Mouse (Mus musculus): ENCODE data around the gene Zfp219.

Gene Zfp219

DNA sequence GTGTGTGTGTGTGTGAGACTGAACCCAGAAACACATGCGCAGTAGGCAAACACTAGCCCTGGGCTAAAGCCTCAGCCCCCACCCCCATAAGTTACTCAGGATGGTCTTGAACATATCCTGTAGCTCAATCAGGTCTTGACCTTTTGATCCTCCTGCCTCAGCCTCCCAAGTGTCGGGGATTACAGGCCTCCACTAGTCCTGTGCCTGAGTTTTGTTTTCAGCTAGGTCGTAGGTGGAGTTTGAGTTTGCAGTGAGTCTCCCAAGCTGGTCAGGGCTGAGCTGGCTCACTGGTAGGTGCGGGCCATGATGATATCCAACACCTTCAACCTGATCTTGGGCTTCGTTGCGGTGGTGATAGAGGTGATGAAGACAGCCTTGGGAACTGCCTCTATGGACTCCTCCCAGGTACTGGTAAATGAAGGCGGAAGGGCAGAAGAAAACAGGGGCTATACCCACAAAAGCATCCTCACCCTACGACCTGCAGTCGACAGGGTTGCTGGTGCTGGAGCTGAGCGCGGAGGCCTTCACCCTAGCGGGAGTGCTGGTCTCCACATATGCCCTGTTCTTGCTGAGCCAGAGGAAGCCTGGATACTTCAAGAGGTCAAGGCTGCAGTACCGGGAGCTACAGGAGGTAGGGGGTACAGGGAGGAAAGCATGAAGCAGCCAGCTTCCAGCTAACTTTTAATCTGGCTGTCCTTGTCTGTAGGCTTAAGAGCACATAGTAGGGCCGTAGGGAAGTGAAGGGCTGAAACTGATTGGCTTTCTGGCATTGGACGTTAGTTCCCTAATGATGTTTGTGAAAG lies 2.1 kb downstream of the Zfp219 start:
- DNase-seq: no peak

- DNase-seq: no peak
Observed at GRCm38 (mm10) chr14:52017662-52018061, 2.9 kb downstream of the Zfp219 start.

- DNase-seq: no peak
Observed at GRCm38 (mm10) chr14:52016625-52017405, 3.7 kb downstream of the Zfp219 start.

DNA sequence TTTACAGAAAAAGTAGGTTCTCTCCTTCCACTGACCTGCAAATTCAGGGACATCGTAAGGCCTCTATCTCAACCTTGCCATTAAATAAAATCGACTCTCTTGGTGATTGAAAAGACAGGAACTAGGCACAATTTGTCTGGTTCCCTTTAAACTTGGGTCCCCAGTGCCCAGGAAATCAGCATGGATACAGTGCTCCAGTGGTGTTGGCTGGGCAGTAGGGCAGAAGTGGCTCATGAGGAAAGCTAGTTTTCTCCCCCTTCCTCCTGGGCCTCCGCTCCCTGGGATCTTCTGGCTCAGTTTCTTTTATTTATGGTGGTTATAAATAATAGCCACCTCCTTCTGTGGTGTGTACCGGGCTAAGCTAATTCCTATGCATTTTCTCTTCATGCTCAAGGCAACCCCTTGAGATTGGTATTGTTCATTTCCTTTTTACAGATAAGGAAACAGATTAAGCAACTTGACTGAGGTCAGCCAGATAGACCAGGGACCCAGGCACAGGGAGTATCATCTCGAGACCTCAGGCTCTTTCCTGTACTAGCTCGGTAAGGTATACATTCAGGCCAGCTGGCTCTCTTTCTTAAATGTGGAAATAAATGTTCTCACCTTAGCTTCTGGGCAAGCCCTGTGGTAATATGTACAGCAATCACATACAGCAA lies 5.0 kb downstream of the Zfp219 start, which contains the start of gene Tmem253:
Tmem253 (plus strand) TSS at position 214 of the 656 bp plus-strand sequence.
- no peak for DNase-seq

GRCm38 (mm10) chr14:52014761-52015311 lies 5.7 kb downstream of the Zfp219 start:
- peak; percentile 81 for DNase-seq

GRCm38 (mm10) chr14:52014271-52014760 lies 6.2 kb downstream of the Zfp219 start:
- no peak for DNase-seq

DNA sequence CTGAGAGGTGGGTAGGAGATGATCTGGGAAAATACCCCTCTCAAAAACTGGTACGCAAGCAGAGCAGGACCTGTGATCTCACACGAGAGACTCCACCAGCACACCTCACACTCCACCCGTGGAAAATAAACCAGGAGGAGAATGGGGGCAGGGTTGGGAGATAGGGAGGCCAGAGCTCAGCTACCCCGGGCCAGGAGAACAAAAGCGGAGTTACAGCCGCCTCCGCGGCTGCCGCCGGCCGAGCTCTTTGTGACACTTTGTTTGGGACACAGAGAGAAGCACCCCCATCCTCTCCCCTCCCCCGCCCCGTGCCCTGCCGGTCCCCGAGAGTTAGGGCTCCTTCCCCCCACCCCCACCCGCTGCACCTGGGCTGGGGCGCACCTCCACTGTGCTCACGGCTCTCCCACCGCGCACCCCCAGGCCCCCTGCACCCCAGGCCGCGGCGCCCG lies 6.7 kb downstream of the Zfp219 start:
- DNase-seq: peak; percentile 70

DNA sequence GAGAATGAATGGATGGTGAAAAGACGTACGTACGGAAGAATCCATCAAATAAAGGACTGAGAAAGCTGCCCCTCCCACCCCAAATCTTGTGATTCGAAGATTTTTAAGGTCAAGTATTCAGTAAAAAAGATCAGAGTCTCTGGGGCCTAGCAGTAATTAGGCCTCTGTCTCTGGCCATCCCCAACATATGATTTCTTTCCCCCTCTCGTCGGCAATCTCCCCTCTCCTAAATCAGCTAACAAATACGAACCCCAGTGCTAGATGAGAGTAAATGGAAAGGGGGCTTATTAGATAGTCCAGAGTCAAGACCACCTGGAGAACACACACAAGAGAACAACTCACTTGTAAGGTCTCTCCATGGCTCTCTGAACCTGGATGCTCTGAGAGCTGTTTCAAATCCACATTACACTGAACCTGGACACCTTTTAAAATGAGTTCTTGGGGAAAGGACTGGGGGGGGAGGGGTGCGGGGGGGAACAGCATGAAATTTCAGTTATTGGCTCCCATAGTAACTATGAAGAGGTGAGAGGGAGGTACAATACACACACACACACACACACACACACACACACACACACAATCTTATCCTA lies 7.4 kb downstream of the Zfp219 start:
- no peak for DNase-seq

DNA sequence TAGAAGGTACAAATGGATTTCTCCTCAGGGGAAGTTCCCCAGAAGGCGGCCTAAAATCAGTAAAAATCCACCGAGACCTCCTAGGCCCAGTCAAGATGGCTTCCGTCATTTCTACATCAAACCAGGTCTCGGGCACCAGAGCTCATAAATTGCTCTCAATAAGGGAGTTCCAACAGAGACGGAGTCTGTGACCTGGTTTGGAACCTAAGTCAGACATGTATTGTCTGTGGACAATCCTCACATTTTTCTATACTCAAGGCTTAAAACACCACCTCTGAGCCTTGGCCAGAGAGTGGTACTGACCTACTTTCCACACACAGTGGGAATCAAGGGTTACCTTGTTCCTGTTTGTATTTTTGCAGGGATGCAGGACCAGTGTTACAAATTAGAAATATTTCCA lies 8.0 kb downstream of the Zfp219 start:
- no peak for DNase-seq

- DNase-seq: no peak
Observed at GRCm38 (mm10) chr14:52012085-52012484, 8.4 kb downstream of the Zfp219 start.

GRCm38 (mm10) chr14:52011683-52012082 lies 8.8 kb downstream of the Zfp219 start:
- DNase-seq: no peak

DNA sequence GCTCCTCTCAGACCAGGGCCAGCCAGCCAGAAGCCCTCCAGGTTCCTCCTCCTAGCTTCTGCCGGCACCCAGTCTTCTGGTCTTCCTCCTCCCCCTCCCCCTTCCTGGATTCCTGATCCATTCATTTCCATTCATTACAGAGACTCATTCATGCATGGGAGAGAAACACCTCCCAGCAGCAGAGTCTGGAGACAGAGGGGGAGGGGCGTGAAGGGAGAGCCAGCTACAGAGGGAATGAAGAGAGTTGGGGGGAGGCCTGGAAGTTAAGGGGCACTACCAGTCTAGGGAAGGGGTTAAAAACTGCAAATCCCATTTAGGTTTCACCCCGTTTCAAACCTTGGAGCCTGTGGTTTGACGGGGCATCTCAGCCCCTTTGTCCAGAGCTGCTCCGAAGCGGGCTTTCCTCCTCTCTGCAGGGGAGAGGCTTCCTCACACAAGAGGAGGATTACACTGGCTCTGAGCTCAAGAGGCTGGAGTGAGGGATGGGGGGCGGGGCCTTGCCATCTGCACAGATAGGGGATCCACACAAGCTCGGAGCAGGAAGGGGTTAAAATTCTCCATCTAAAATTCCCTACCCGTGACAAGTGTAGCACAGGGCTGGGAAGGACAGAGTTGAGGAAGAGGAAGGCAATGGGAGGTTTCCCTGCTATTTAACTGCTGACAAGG lies 10.0 kb downstream of the Zfp219 start:
- DNase-seq: peak; percentile 82

DNA sequence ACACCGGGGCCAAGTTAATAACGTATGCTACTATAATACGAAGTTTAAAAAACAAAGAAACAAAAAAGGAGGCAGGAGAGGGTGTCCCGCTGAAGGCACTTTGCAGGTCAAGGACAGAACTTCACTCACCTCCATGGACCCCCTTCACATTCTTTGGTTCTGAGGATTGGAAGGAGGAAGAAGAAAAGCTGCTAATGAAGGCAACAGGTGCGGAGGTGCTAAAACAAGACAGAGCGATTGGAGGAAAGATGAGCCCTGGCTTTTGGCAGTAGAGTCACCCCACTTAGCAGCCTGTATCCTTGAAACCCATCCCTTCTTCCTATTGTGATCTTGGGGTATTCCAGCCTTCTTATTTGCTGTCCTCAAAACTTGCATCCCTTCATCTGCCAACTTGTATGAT lies 10.7 kb downstream of the Zfp219 start:
- no peak for DNase-seq

DNA sequence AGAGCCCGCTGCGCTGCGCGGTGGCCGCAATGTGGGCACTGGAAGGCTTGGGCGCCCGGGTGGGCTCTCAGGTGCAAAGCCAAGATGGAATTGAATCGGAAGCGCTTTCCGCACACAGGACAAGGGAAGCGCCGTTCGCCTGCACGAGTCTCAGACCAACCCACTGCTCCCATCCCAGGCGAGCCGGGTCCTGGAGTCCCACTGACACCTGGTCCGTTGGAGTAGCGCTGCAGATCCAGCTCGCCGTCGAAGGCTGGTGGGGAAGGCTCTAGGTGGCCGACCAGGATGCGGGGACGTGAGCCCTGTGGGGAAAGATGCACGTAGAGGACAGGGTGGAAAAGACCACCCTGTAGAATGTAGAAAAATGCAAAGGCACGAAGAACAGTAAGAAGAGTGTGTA lies 11.2 kb downstream of the Zfp219 start:
- DNase-seq: no peak

GRCm38 (mm10) chr14:52008321-52009203 lies 12.0 kb downstream of the Zfp219 start:
- DNase-seq: peak; percentile 94

DNA sequence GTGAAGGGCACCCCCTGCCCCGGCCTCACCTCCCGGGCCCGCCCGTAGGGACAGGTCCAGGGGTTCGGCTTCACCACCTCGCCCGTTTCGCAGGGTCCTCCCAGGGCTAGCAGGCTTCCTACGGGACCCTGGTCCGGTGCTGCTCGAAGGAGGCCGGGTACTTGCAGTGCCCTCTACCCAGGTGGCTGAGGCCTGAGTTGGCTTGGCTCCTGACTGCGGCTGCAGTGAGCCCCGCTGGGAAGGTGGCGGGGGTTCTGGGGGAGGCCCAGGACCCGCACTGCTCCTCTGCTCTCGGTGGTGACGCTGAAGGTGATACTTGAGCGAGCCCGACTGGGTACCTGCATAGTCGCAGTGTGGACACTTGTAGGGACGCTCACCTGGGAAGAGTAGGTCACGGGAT lies 13.8 kb downstream of the Zfp219 start:
- no peak for DNase-seq

DNA sequence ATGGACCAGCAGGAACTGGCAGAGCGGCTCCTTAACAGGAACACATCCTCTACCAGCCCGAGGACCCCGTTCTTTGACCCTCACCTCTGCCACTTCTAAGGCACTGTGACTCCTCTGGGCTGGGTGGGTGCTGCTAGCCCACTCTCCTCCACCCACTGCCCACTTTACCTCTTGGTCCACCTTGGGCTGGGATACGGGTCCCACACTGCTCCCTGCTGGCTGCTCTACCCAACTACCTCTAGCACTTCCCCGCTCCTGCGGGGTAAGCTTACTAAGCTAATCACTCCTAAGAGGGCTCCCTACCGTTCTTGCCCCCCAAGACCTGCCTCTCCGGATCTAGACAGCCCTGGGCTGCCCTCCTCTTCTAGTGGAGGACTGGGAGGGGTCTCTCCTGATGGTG lies 14.3 kb downstream of the Zfp219 start:
- no peak for DNase-seq

- DNase-seq: no peak
Observed at GRCm38 (mm10) chr14:52005616-52006015, 14.9 kb downstream of the Zfp219 start.

DNA sequence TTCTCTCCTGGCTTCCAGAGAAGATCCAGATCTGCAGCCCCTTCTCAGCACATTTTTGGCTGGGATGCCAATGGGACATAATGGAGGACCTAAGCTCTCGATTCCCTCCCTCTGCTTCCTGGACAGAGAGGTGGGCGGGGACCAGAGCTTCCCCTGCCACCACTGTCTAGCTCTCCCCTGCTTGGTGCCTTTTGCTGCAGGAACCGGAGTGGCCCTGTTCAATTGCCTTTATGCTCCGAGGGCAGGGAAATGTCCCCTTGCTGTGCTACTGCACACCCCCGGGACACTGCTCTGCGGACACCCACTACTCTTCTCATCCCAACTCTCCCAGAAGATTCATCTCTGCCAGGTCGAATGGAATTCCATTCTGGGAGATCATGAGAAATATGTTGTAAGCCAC lies 15.4 kb downstream of the Zfp219 start:
- no peak for DNase-seq

GRCm38 (mm10) chr14:52003981-52004495 lies 16.5 kb downstream of the Zfp219 start:
- DNase-seq: no peak

GRCm38 (mm10) chr14:51997483-51997882 lies 23.1 kb downstream of the Zfp219 start:
- DNase-seq: peak; percentile 8

All from kidney, postnatal 10 days (tissue).